Mouse (Mus musculus): ENCODE measurements around the gene Olfr786.

DNA sequence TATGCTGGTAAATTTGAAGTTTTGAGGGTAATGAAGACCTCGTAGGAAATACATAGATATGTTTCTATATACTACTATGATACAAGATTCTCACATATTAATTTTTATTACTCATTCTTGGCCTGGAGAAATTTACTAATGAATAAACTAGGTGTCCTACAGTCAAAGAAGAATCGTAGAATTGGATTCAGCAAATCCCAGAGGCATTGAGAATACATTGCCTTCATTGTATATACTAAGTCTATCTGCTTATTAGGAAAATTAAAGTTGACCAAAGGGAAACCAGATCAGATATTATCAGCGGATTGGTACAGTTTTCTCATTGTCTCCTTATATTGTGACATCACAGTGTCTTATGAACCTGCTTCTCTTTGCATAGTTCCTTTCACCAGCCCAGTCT lies 34.5 kb downstream of the Olfr786 start, which contains the start of gene Olfr787:
- TF ChIP-seq POLR2A (IDR thresholded peaks at IDR 0.05; ENCODE audit: insufficient read depth, low read depth, low read length) (no peak), CTCF (IDR thresholded peaks at IDR 0.05; ENCODE audit: insufficient read depth, low read depth, low read length) (no peak)

Data from olfactory bulb, adult 2 months (tissue).